Mouse (Mus musculus): Measurements from ENCODE around the gene Polr3b.
A peak's percentile ranks its signal among the peaks of the same experiment; 100 is the strongest.

The Polr3b gene

DNA sequence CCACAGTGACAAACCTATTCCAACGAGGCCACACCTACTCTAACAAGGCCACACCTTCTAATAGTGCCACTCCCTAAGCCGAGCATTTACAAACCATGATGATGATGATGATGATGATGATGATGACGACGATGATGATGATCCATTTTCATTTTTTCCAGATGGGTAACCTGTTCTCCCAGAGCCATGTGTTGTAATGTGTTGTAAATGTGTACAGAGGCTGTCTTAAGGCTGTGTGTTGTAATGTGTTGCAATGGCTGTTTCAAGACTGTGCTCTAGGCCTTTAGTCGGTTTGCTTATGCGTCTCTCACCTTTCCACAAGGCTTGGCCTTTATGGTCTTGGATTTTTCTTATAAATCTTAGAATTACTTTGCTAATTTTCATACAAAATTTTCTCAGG is 40.0 kb downstream of the Polr3b start:
- no peak for DNase-seq (ENCODE audit: low spot score in 2 of 2)

DNA sequence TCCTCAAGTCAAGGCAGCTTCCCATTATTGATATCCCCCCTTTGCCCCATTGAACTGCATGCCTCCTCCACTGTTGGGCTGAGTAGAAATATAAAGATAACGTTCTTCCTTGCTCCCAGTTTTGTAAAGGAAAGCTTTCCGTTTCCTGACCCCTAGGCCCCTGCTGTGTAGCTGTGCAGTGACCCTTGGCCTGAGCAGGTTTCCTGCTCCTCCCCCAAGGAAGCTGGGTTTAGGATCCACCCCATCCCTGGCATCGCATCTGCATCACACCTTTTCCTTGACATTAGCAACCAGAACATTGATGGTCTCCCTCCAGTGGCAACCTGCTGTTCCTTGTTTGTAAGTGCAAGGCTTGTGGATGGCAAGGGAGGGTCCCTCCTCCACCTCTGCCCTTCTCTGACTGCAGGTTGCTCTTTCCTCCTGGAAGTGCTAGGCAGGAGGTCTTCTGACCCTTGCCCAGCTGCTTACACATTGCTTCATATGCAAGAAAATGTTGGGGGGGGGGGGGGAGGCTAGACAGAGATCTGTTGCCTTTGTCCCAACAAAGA is 43.7 kb downstream of the Polr3b start:
- DNase-seq (ENCODE audit: low spot score in 2 of 2), result no peak

DNA sequence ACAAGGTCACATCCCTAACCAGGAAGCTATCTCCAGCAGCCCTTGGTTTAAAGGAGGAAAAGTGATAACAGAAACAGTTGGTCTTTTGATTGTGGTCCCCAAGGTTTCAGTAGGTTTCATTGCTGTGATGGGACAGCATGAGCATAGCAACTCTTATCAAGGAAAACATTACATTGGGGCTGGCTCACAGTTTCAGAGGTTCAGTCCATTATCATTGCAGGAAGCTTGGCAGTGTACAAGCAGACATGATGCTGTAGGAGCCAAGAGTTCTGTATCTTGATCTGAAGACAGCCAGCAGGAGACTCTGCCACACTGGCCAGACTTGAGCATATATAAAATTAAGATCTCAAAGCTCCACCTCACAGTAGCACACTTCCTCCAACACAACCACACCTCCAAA is 53.6 kb downstream of the Polr3b start:
- DNase-seq (ENCODE audit: low spot score in 2 of 2), result no peak

DNA sequence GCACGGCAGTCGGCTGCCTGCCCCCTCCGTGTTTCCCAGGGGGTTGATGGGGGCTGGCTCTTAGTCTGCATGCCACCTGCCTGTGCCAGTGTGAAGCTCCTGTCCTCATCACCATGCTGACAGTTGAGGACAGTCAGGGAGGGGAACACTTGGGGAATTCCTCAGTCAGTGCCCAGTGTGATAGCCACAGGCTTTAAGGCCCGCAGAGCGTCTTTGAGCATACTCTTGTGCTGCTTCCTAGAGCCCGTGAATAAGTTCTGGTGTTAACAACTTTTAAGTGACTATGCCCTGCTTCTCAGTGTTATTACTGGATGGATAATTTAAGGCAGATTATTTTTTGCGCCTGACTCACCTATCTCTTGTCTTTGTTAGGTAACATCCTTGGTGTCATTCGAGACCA is 54.4 kb downstream of the Polr3b start:
- no peak for DNase-seq (ENCODE audit: low spot score in 2 of 2)

DNA sequence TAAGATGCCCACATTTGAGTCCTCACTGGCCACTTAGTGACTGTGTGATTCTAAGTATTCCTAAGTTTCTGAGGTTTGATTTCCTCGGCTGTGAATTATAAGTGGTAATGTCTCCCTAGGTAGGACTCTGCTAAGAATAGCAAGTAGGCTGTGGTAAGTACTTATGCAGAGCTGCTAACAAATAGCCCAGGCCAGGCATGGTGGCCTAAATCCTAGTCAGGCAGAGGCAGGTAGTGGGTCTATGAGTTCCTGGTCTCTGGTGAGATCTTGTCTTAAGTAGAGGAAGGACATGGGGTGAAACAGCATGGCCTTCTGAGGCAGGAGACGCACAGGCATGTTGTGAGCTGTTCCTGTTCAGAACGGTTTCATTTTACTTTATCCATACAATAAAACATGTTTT is 55.8 kb downstream of the Polr3b start:
- DNase-seq (ENCODE audit: low spot score in 2 of 2), result no peak

DNA sequence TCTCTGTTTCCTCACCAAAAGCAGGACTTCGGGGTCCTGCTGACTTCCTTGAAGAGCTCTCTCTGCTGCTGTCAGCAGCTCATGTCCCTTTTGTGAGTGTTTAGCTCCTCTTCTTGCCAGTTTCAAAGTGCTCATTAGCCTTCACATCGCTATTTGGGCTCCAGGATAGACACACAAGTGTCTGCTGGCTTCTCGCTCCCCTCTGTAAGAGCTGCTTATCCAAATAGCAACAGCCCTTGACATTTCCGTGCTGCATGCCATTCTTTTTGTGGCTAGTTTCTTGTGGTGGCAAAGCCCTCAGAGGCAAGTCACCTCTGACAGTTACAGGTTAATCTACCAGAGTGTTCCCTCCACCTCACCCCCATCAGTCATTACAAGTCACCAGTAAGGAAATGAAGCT is 56.3 kb downstream of the Polr3b start:
- no peak for DNase-seq (ENCODE audit: low spot score in 2 of 2)

DNA sequence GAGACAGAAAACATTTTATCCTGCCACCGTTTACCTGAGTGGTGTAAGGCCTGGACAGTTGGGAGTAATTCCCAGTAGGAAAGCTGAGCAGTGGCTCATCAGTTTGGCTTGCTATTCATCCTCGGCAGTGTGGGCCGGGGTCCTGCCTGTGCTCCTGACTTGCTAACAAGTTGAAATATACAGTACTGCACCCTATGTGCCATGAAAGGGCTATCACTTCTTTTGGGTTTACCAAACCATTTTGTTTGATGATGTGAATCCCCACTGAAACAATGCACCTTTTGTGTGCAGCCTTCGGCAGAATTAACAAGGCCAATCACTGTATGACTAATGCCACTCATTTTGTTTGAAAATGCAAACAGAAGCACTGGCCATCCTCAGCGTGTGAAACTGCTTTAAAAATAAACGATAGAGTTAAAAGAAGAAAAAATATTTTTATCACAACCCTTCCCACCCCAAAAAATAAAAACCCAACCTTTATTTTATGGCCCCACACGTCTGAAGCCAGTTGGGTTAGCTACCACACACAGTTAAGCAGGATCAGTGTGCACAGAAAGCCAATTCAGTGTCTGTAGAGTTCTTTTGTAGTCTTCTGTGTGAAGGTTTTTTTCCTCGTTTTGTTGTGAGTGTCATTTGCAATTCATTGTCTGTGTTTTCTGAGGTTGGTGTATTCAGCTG is 63.5 kb downstream of the Polr3b start:
- no peak for DNase-seq (ENCODE audit: low spot score in 2 of 2)

DNA sequence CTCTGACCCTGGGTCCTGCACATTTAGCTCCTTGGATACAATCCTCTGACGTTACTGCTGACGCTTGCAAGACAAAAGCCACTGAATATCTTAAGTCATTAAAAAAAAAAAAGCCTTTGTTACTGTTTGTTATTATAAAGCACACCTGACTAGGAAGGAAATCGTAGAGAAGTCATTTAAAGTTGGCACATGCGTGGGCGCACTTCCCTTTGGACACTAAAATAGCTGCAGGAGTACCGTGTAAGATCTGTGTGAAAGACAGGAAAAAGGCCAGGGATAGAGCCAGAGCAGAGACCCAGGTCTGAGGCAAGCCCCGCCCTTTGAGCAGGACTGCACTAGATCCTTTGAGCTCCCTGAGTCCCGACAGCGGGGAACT is 64.0 kb downstream of the Polr3b start:
- DNase-seq (ENCODE audit: low spot score in 2 of 2), result no peak

DNA sequence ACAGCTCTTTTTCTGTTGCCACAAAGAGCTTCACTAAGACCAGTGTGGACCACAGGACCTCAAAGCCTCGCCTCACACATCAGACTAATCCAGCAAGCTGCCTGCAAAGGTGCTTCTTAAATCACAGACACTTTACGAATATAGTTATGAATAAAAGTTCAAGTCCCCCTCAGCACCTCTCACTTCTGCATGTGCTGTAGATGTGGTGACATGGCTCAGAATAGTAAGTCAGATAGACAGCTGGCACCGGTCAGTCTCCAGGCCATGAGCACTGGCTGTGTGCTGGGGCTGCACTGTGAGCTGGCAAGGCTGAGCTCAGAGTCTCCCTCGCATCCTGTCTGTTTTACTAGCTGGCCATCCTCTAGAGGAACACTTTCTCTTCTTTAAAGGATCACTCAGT is 64.6 kb downstream of the Polr3b start:
- no peak for DNase-seq (ENCODE audit: low spot score in 2 of 2)

DNA sequence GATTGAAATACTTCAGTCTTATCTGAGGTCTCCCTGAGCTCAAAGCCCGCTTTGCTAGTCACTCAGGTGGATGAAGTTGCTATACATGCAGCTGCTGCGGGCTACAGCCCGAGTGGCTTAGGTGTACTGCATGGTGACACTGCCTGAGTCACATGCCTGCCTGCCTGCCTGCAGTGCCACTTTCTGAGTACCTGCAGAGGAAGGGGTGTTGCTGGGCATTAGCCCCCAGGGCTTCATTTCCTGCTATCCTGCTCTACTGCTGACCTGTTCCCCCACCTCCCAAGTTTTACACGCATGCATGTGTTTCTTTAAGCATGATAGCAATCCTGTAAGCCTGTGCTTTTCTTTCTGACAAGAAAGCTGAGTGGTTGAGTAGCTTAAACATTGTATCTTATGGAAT is 65.6 kb downstream of the Polr3b start:
- DNase-seq (ENCODE audit: low spot score in 2 of 2), result no peak

DNA sequence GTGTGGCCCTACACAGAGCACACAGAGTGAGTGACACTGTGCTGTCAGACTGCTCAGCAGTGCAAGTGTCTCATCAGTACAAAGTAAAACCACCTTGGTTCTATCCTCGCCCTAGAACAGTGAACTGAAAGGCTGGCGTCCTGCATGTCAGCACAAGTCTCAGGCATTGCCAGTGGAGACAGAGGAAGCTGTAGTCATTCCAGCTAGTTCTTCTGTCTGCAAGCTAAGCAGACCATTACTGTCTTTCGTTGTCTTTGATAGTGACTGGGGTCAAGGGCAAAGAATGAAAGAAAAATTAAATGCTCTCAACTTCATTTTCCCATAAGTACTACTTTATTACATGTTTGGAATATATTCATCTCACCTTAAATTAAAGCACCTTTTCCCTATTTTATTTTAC is 67.8 kb downstream of the Polr3b start:
- no peak for DNase-seq (ENCODE audit: low spot score in 2 of 2)

DNA sequence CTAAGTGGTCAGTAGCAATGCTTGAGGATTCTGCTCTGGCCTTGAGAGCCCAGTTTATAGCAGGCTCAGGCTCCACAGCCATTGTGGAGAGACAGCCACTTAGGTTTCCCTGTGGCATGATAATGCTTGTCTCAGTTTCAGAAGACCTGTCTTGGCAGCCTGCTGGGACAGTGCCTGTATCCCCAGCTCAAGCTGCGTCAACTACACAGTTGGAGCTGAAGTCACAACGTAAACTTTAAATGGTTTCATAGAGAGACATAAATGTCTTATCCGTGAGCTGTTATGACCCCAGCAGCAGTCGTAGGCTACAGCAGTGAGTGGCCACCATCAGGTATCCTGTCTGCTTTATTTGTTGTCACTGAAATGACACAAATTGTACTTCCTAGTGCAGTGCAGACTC is 68.7 kb downstream of the Polr3b start:
- no peak for DNase-seq (ENCODE audit: low spot score in 2 of 2)

DNA sequence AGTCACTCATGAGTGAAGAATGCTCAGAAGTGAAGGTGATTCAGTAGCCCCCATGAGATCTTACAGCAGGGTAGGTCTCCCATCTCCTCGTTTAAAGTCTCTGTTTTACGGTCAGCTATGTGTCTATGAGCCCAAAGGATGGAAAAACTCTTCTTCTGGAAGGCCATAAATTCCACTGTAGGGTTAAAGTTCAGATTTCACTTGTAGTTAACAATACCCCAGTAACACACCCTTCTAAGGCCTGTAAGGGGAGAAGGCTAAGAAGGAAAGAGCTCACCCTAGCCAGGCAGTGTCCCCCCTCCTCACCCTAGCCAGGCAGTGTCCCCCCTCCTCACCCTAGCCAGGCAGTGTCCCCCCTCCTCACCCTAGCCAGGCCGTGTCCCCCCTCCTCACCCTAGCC is 69.6 kb downstream of the Polr3b start:
- DNase-seq (ENCODE audit: low spot score in 2 of 2), result no peak

DNA sequence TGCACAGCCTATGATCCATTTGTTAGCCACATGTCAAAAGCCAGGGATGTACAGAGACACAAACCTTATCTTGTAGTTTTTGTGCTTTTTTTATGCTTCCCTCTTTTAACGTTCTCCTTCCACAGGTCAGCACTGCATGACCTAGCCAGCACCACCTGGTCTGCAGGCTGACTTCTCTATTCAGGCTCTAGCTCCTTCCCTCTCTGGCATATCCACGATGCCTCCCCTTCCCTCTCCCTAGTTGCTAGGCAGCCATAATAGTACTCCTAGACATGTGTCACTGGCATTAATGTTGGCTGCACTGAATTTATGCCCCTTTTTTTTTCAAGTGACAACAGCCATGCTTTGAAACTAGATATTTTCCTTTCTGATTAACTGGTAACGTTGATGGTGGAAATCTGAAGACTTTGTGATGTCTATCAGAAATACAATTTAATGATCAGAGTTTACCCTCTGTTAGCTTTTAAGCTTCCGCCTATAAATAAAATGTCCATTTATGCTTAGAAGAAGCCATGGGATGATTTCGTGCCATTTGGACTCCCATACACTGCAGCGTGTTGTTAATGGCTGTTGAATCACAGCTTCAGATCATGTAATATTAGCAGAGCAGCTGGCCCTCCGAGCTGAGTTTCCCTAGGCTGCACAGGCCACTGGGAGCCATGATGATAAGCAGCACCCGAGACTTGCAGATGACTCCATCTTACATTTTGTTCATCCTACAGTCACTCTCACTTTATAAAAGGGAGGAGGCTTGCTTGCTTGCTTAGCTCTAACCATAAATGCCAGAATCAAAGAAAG is 71.9 kb downstream of the Polr3b start:
- DNase-seq (ENCODE audit: low spot score in 2 of 2), result no peak

DNA sequence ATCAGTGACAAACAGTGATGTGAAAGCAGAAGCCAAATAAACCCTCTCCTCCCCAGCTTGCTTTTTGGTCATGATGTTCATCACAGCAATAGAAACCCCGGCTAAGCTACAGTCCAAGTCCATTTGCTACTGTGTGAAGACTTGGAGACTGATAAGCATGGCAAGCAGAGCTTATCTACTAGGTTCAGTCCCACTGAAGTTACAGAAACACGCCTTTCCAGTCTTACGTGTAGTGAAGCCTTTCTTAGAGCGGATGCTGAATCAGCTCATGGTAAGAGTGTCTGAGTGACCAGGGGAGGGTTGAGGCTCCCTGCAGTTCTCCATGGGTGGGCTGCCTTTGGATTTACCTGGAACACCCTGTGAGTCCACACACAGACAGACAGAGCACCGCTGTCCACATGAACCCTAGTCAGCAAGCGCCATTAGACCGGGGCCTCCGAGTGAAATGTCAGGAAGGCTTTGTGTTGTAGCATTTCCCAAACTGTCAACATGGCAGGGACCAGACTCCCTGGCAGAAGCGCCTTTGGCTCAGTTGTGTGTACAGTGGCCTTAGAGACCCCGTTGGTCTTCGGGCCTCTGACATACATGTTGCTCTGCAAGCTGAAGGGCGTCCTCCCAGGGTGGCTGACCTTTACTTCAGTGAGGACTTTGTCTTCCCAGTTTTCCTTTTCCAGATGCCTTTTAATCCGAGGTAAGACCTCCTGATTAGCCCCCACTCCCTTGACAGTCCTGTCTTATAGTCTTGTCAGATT is 78.3 kb downstream of the Polr3b start:
- no peak for DNase-seq (ENCODE audit: low spot score in 2 of 2)

DNA sequence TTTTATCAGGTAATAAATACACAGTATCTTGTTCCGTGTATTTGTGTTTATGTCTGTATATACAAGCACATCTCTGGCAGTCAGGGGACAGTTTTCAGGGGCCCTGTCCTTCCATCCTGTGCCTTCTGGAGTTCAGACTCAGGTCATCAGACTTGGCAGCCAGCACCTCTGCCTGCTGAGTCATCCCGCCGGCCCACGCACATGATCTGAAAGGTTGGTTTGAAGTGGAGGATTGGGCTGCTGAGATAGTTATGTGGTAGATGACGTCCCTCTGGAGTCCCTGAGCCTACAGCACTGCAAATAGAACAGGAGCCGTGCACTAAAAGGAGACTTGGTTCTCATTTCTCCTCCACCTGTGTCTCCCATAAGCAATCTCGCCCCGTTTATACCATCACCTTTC is 79.0 kb downstream of the Polr3b start:
- DNase-seq (ENCODE audit: low spot score in 2 of 2), result peak; percentile 24 to 54

DNA sequence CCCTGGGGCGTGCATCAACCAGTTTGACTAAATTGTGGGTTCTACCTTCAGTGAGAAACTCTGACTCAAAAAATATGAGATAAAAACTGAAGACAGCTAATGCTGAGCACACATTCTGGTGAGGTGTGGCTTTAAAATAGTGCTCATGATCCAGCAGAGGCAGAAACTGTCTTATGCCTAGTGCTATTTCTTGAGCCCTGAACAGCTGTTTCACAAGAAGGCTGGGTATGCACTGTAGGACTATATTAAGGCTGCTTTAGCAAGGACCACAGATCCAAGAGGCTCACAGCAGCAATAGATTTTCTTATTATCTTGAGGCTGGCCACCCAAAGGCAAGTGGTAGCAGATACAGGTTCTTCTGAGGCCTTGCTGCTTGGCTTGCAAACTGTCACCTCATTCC is 80.0 kb downstream of the Polr3b start:
- no peak for DNase-seq (ENCODE audit: low spot score in 2 of 2)

DNA sequence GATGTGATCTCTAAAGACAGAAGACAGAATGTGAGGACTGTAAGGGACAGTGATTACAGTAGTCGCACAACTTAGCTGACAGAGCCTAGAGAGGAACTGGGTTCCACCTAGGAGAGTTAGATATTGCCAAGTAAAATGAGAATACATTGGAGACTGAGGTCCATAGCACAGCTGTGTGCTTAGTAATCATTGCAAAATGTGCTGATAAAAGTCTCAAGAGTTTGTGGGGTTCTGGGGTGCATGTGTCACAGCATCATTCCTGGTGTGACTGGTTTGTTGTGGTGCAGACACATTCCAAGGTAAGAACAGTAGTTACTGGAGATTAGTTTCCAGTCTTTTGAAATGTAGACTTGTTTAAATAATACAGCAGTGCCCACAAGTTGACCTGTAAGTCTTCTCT is 82.5 kb downstream of the Polr3b start:
- DNase-seq (ENCODE audit: low spot score in 2 of 2), result no peak

DNA sequence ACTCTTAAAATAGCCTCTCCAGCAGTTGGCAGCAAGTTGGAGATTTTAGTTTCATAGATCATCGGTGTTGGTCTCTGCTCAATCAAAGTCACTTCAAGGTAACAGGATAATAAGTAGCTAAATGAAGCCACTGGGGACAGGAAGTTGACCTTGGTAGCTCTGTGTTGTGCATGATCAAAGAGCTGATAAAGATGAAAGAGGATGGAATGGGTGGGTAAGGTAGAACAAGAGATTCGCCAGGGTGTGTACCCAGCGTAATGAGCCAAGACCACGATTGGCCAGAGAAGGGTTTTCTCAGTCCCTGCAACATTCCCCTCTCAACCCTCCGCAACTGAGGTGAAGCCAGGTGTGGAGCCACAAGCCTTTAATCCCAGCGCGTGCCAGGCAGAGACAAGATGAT is 83.1 kb downstream of the Polr3b start:
- no peak for DNase-seq (ENCODE audit: low spot score in 2 of 2)

DNA sequence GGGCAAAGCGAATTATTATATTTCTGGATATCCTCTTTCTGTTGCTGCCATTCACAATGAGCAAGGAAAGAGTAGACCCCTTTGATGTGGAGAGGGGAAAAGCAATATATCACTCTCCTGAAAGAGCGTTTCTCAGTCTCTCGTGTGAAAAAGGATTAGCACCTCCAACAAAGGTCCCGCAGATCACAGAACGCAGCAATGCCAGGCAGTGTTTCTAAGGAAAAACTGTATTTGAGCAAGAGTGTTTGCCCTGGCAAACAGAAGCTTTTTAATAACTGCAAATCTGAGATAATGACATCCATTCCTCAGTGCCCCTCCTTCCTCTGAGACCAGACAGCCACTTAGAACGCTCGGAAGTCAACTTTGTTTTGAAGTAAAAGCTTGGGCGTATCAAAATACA is 84.5 kb downstream of the Polr3b start:
- DNase-seq (ENCODE audit: low spot score in 2 of 2), result no peak

DNA sequence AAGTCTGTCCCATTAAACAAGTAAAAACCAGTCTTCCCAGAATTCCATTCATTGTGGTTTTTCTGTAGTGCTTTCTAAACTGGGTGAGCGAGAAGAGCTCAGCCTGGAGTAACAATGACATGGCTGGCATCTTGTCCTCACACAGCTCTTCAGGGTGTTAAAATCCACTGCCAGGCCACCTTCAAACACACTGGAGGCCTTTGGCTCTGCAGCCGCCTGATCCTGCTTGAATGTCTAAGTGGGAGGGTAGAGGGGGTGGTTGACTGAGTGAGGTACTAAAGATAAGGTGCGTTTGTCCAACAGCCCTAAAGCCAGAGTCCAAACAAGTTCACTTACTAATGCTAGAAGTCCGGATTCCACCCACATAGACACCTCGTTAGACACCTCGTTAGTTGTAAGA is 85.1 kb downstream of the Polr3b start:
- DNase-seq (ENCODE audit: low spot score in 2 of 2), result no peak

DNA sequence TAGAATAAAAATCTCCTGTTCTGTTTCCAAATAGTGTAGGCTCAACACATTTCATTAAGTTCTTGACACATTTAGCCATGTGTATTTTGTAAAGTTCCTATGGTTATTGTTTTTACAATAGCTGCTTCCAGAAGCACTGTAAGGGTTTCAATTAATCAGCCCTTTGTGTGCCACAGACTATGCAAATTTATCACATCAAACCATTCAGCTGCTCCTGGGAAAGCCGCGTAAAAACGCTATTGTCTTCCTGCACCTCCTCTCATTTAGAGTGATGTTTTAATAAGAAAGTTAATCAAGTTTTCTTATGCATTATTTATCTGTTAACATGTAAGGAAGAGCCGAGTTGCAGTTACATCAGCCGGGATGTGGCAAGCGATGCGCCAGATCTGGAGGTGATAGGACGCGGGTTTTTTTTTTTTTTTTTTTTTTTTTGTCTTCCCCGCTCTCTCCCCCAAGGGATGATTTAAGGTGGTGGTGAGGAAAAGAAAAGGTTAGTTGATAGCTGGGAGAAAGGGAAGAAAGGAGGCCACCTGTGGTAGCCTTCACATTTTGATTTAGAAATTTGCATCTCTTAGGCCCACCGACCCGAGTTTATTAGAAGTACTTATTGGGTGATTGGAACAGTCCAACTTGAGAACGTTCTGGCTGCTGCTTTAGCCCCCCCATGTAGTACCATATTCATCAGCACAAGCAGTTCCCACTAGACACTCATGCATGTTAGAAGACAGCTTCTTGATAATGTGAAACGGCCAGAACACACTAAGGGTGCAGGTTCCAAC is 85.8 kb downstream of the Polr3b start:
- DNase-seq (ENCODE audit: low spot score in 2 of 2), result no peak
